Mouse (Mus musculus): ENCODE measurements around the gene BC017158. TPM values are rescaled to one million over a fixed set of nuclear protein-coding genes. Genes with fewer than 3 reads are reported as not detected.

BC017158 gene
- polyA plus RNA-seq, 1 experiment from 2014 or later = 26.8 TPM

- peaks cover 37% of the 10 kb centered on the region for H3K27me3 ChIP-seq (ENCODE audit: insufficient read depth, poor library complexity, severe bottlenecking)
Observed at GRCm38 (mm10) chr7:128276051-128276450, 21.9 kb downstream of the BC017158 start.

GRCm38 (mm10) chr7:128271496-128271895 is 26.5 kb downstream of the BC017158 start:
- H3K27me3 ChIP-seq (ENCODE audit: insufficient read depth, poor library complexity, severe bottlenecking) = peaks cover 14% of the 10 kb centered on the region
- H3K36me3 ChIP-seq = peaks cover 65% of the 10 kb centered on the region
- 93% methylated on average over 9 of the region's 9 CpGs for WGBS
- H3K4me3 ChIP-seq = no peak overlapping the region
- H3K27ac ChIP-seq = no peak overlapping the region
- no peak for DNase-seq (ENCODE audit: low spot score)
- H3K4me1 ChIP-seq (replicated peaks) = peaks cover 6% of the 10 kb centered on the region; the same call in 1 of the 2 replicates
- H3K9me3 ChIP-seq = no peaks in the 10 kb centered on the region

More at GRCm38 (mm10) chr7:128276051-128276450, 21.9 kb downstream of the BC017158 start:
- peaks cover 87% of the 10 kb centered on the region for H3K36me3 ChIP-seq
- H3K4me3 ChIP-seq = no peak overlapping the region
- no peak overlapping the region for H3K27ac ChIP-seq
- no peaks in the 10 kb centered on the region for H3K9me3 ChIP-seq
- WGBS = 92% methylated on average over 6 of the region's 6 CpGs
- peaks cover 27% of the 10 kb centered on the region for H3K4me1 ChIP-seq (replicated peaks)
- DNase-seq (ENCODE audit: low spot score) = no peak

- H3K4me1 ChIP-seq (replicated peaks) = 0 out of 2 replicates have a peak, but pooled peaks cover 4% of the 10 kb centered on the region
- H3K27ac ChIP-seq = peak overlapping the region; percentile 53; the same call in 1 of the 2 replicates
- no peak overlapping the region for H3K4me3 ChIP-seq
- H3K36me3 ChIP-seq = peaks cover 54% of the 10 kb centered on the region
- H3K27me3 ChIP-seq (ENCODE audit: insufficient read depth, poor library complexity, severe bottlenecking) = peaks cover 10% of the 10 kb centered on the region; the same call in 1 of the 2 replicates
- no peak for DNase-seq (ENCODE audit: low spot score)
- 57% methylated on average over 13 of the region's 13 CpGs for WGBS
- H3K9me3 ChIP-seq = no peaks in the 10 kb centered on the region
Observed at GRCm38 (mm10) chr7:128270431-128270850, 27.5 kb downstream of the BC017158 start.

- Histone ChIP-seq H3K4me1 (replicated peaks) (0 out of 2 replicates have a peak, but pooled peaks cover 4% of the 10 kb centered on the region), H3K27me3 (ENCODE audit: insufficient read depth, poor library complexity, severe bottlenecking) (peaks cover 10% of the 10 kb centered on the region; the same call in 1 of the 2 replicates), H3K4me3 (no peak overlapping the region), H3K9me3 (no peaks in the 10 kb centered on the region), H3K36me3 (peaks cover 28% of the 10 kb centered on the region), H3K27ac (no peak overlapping the region)
- 87% methylated on average over 7 of the region's 7 CpGs for WGBS
- DNase-seq (ENCODE audit: low spot score) = no peak
Observed at GRCm38 (mm10) chr7:128267813-128268212, 30.2 kb downstream of the BC017158 start.

GRCm38 (mm10) chr7:128267391-128267790 is 30.6 kb downstream of the BC017158 start:
- H3K27me3 ChIP-seq (ENCODE audit: insufficient read depth, poor library complexity, severe bottlenecking) = peaks cover 10% of the 10 kb centered on the region; the same call in 1 of the 2 replicates
- WGBS = 63% methylated on average over 13 of the region's 13 CpGs

GRCm38 (mm10) chr7:128266056-128266455 is 31.9 kb downstream of the BC017158 start:
- Histone ChIP-seq H3K27ac (no peak overlapping the region), H3K36me3 (peaks cover 10% of the 10 kb centered on the region), H3K27me3 (ENCODE audit: insufficient read depth, poor library complexity, severe bottlenecking) (peaks cover 10% of the 10 kb centered on the region; the same call in 1 of the 2 replicates), H3K4me3 (no peak overlapping the region), H3K4me1 (replicated peaks) (0 out of 2 replicates have a peak, but pooled peaks cover 4% of the 10 kb centered on the region), H3K9me3 (no peaks in the 10 kb centered on the region)
- no peak for DNase-seq (ENCODE audit: low spot score)
- 81% methylated on average over 5 of the region's 5 CpGs for WGBS

More at GRCm38 (mm10) chr7:128267391-128267790, 30.6 kb downstream of the BC017158 start:
- H3K4me1 ChIP-seq (replicated peaks) = 0 out of 2 replicates have a peak, but pooled peaks cover 4% of the 10 kb centered on the region
- no peaks in the 10 kb centered on the region for H3K9me3 ChIP-seq
- no peak overlapping the region for H3K27ac ChIP-seq
- no peak for DNase-seq (ENCODE audit: low spot score)
- H3K36me3 ChIP-seq = peaks cover 23% of the 10 kb centered on the region
- no peak overlapping the region for H3K4me3 ChIP-seq

GRCm38 (mm10) chr7:128265411-128265810 is 32.6 kb downstream of the BC017158 start, which contains the start of gene Slc5a2:
Gene Slc5a2, plus strand, starts transcription at chr7:128265657.
- no peak for DNase-seq (ENCODE audit: low spot score)
- Histone ChIP-seq H3K9me3 (no peaks in the 10 kb centered on the region), H3K4me1 (replicated peaks) (0 out of 2 replicates have a peak, but pooled peaks cover 3% of the 10 kb centered on the region), H3K36me3 (peaks cover 4% of the 10 kb centered on the region; the same call in 1 of the 2 replicates), H3K4me3 (no peak within 1 kb of the TSS), H3K27me3 (ENCODE audit: insufficient read depth, poor library complexity, severe bottlenecking) (peaks cover 10% of the 10 kb centered on the region; the same call in 1 of the 2 replicates), H3K27ac (no peak within 1 kb of the TSS)
- 85% methylated on average over 6 of the region's 6 CpGs for WGBS

GRCm38 (mm10) chr7:128256783-128257334 is 41.1 kb downstream of the BC017158 start:
- no peak overlapping the region for H3K4me3 ChIP-seq
- H3K36me3 ChIP-seq = no peaks in the 10 kb centered on the region
- H3K4me1 ChIP-seq (replicated peaks) = peaks cover 13% of the 10 kb centered on the region
- no peak overlapping the region for H3K27ac ChIP-seq
- no peaks in the 10 kb centered on the region for H3K9me3 ChIP-seq
- H3K27me3 ChIP-seq (ENCODE audit: insufficient read depth, poor library complexity, severe bottlenecking) = peaks cover 20% of the 10 kb centered on the region
- DNase-seq (ENCODE audit: low spot score) = no peak
- 75% methylated on average over 5 of the region's 5 CpGs for WGBS

- no peak for DNase-seq (ENCODE audit: low spot score)
- peaks cover 30% of the 10 kb centered on the region for H3K27me3 ChIP-seq (ENCODE audit: insufficient read depth, poor library complexity, severe bottlenecking)
- H3K4me3 ChIP-seq = no peak overlapping the region
- H3K4me1 ChIP-seq (replicated peaks) = peaks cover 15% of the 10 kb centered on the region
- no peaks in the 10 kb centered on the region for H3K36me3 ChIP-seq
- H3K27ac ChIP-seq = no peak overlapping the region
- no peaks in the 10 kb centered on the region for H3K9me3 ChIP-seq
- 91% methylated on average over 5 of the region's 5 CpGs for WGBS
Observed at GRCm38 (mm10) chr7:128255757-128256156, 42.2 kb downstream of the BC017158 start.

- H3K27me3 ChIP-seq (ENCODE audit: insufficient read depth, poor library complexity, severe bottlenecking) = peaks cover 34% of the 10 kb centered on the region
- no peaks in the 10 kb centered on the region for H3K9me3 ChIP-seq
- H3K4me1 ChIP-seq (replicated peaks) = peaks cover 15% of the 10 kb centered on the region
- H3K4me3 ChIP-seq = no peak overlapping the region
- 72% methylated on average over 2 of the region's 2 CpGs for WGBS
- no peaks in the 10 kb centered on the region for H3K36me3 ChIP-seq
- H3K27ac ChIP-seq = no peak overlapping the region
- no peak for DNase-seq (ENCODE audit: low spot score)
Observed at GRCm38 (mm10) chr7:128254978-128255377, 43.0 kb downstream of the BC017158 start.

GRCm38 (mm10) chr7:128252609-128253008 is 45.4 kb downstream of the BC017158 start:
- Histone ChIP-seq H3K4me1 (replicated peaks) (peaks cover 24% of the 10 kb centered on the region), H3K27me3 (ENCODE audit: insufficient read depth, poor library complexity, severe bottlenecking) (peaks cover 44% of the 10 kb centered on the region), H3K4me3 (peak overlapping the region; percentile 45), H3K27ac (peak overlapping the region; percentile 62), H3K36me3 (no peaks in the 10 kb centered on the region), H3K9me3 (no peaks in the 10 kb centered on the region)
- peak; percentile 46 for DNase-seq (ENCODE audit: low spot score)
- WGBS = 13% methylated on average over 24 of the region's 24 CpGs

GRCm38 (mm10) chr7:128251946-128252345 is 46.0 kb downstream of the BC017158 start:
- no peak for DNase-seq (ENCODE audit: low spot score)
- Histone ChIP-seq H3K9me3 (no peaks in the 10 kb centered on the region), H3K27me3 (ENCODE audit: insufficient read depth, poor library complexity, severe bottlenecking) (peaks cover 44% of the 10 kb centered on the region), H3K4me1 (replicated peaks) (peaks cover 31% of the 10 kb centered on the region), H3K27ac (peak overlapping the region; percentile 62; the same call in 1 of the 2 replicates), H3K36me3 (no peaks in the 10 kb centered on the region), H3K4me3 (peak overlapping the region; percentile 45)
- WGBS = 52% methylated on average over 12 of the region's 12 CpGs

GRCm38 (mm10) chr7:128249998-128250397 is 48.0 kb downstream of the BC017158 start:
- Histone ChIP-seq H3K4me3 (no peak overlapping the region), H3K36me3 (peaks cover 3% of the 10 kb centered on the region), H3K27ac (no peak overlapping the region), H3K27me3 (ENCODE audit: insufficient read depth, poor library complexity, severe bottlenecking) (peaks cover 56% of the 10 kb centered on the region), H3K9me3 (no peaks in the 10 kb centered on the region), H3K4me1 (replicated peaks) (peaks cover 49% of the 10 kb centered on the region)
- 81% methylated on average over 5 of the region's 5 CpGs for WGBS
- DNase-seq (ENCODE audit: low spot score) = no peak

Measured in hindbrain, embryonic 10.5 days (tissue).